8 mouse cellular contexts compared by ENCODE assay signal in genomic region chr2:134786856-134787250, GRCm38 (mm10). TPM values are rescaled to one million over a fixed set of nuclear protein-coding genes. Genes with fewer than 3 reads are reported as not detected.
DNase-seq lines count a peak whose midpoint lies in the region; ATAC-seq and TF ChIP-seq lines count a peak whose summit lies in the region.

No protein-coding gene starts in this region.

- intact Hi-C loops in heart, postnatal 25 days (cut with DNase I), result loop anchor here (2.0 to 10.0 kb wide), 6 partner anchors 50 to 475 kb away; no protein-coding TSS in a partner anchor

- H3K9ac ChIP-seq in heart, embryonic 11.5 days (ENCODE audit: low read depth, low read length), result no peak overlapping the region; the same call in 1 of the 2 replicates
- peak overlapping the region; percentile 54 for H3K9ac ChIP-seq in ES-Bruce4 (ENCODE audit: low read depth, poor library complexity, severe bottlenecking)
- peak overlapping the region; percentile 62; the same call in 1 of the 2 replicates for H3K9ac ChIP-seq in embryonic facial prominence, embryonic 15.5 days
- peak overlapping the region; percentile 82 for H3K9ac ChIP-seq in limb, embryonic 14.5 days (ENCODE audit: low read depth, low read length, severe bottlenecking)
- H3K9ac ChIP-seq in stomach, embryonic 15.5 days, result peak overlapping the region; percentile 80; the same call in 1 of the 2 replicates

- H3K27me3 ChIP-seq in heart, embryonic 11.5 days (ENCODE audit: control insufficient read depth, insufficient read depth, low read length), result no peaks in the 10 kb centered on the region
- H3K27me3 ChIP-seq in ES-Bruce4 (ENCODE audit: control insufficient read depth, insufficient read depth, low read length, poor library complexity, severe bottlenecking), result peaks cover 5% of the 10 kb centered on the region
- no peaks in the 10 kb centered on the region; the same call in 1 of the 2 replicates for H3K27me3 ChIP-seq in embryonic facial prominence, embryonic 15.5 days
- no peaks in the 10 kb centered on the region for H3K27me3 ChIP-seq in limb, embryonic 14.5 days (ENCODE audit: control insufficient read depth, insufficient read depth, low read length)
- H3K27me3 ChIP-seq in stomach, embryonic 15.5 days (replicated peaks), result no peaks in the 10 kb centered on the region
- H3K27me3 ChIP-seq in thymus, adult 2 months (ENCODE audit: control insufficient read depth, insufficient read depth, low read length), result no peaks in the 10 kb centered on the region

- no peaks in the 10 kb centered on the region for H3K36me3 ChIP-seq in heart, embryonic 11.5 days (ENCODE audit: control insufficient read depth, insufficient read depth, low read length)
- no peaks in the 10 kb centered on the region for H3K36me3 ChIP-seq in ES-Bruce4 (ENCODE audit: control insufficient read depth, insufficient read depth, low read length, poor library complexity, severe bottlenecking)
- H3K36me3 ChIP-seq in embryonic facial prominence, embryonic 15.5 days, result no peaks in the 10 kb centered on the region
- no peaks in the 10 kb centered on the region for H3K36me3 ChIP-seq in limb, embryonic 14.5 days (ENCODE audit: control insufficient read depth, insufficient read depth, low read length)
- no peaks in the 10 kb centered on the region for H3K36me3 ChIP-seq in stomach, embryonic 15.5 days
- no peaks in the 10 kb centered on the region for H3K36me3 ChIP-seq in thymus, adult 2 months (ENCODE audit: control insufficient read depth, insufficient read depth, low read length)

- no peaks in the 10 kb centered on the region for H3K4me1 ChIP-seq in heart, embryonic 11.5 days (ENCODE audit: control insufficient read depth, insufficient read depth, low read length)
- no peaks in the 10 kb centered on the region for H3K4me1 ChIP-seq in ES-Bruce4 (ENCODE audit: control insufficient read depth, insufficient read depth, low read length)
- H3K4me1 ChIP-seq in embryonic facial prominence, embryonic 15.5 days, result peaks cover 12% of the 10 kb centered on the region; the same call in 1 of the 2 replicates
- peaks cover 11% of the 10 kb centered on the region; the same call in 1 of the 2 replicates for H3K4me1 ChIP-seq in limb, embryonic 14.5 days (ENCODE audit: control insufficient read depth, insufficient read depth, low read length)
- H3K4me1 ChIP-seq in stomach, embryonic 15.5 days, result 0 out of 2 replicates have a peak, but pooled peaks cover 7% of the 10 kb centered on the region
- H3K4me1 ChIP-seq in thymus, adult 2 months (replicated peaks; ENCODE audit: control insufficient read depth, insufficient read depth, low read length), result no peaks in the 10 kb centered on the region

- TF ChIP-seq CTCF in ES-Bruce4 (IDR thresholded peaks at IDR 0.05; ENCODE audit: low read depth, low read length), result no peak
- no peak for TF ChIP-seq CTCF in thymus, adult 2 months (IDR thresholded peaks at IDR 0.05; ENCODE audit: borderline replicate concordance, control insufficient read depth, extremely low read depth, insufficient read depth, low read length, poor library complexity)

- H3K27ac ChIP-seq in heart, embryonic 11.5 days (ENCODE audit: low read depth, low read length), result no peak overlapping the region
- H3K27ac ChIP-seq in ES-Bruce4 (ENCODE audit: insufficient read depth, low read length), result no peak overlapping the region
- no peak overlapping the region for H3K27ac ChIP-seq in embryonic facial prominence, embryonic 15.5 days (replicated peaks)
- no peak overlapping the region for H3K27ac ChIP-seq in limb, embryonic 14.5 days (replicated peaks; ENCODE audit: low read depth, low read length)
- no peak overlapping the region for H3K27ac ChIP-seq in stomach, embryonic 15.5 days
- H3K27ac ChIP-seq in thymus, adult 2 months (ENCODE audit: control insufficient read depth, insufficient read depth, low read length), result no peak overlapping the region

- no peak for ATAC-seq in heart, embryonic 11.5 days (replicated peaks; ENCODE audit: insufficient number of reproducible peaks, low FRiP score, low TSS enrichment)
- ATAC-seq in embryonic facial prominence, embryonic 15.5 days (ENCODE audit: insufficient number of reproducible peaks, low FRiP score, low TSS enrichment, low read depth), result no peak
- no peak for ATAC-seq in limb, embryonic 14.5 days (ENCODE audit: low FRiP score, low read depth)
- no peak for ATAC-seq in stomach, embryonic 15.5 days (ENCODE audit: insufficient read depth, low FRiP score, low read depth)

- TF ChIP-seq EP300 in ES-Bruce4 (IDR thresholded peaks at IDR 0.05; ENCODE audit: insufficient read depth, low read depth, low read length), result no peak

- peak overlapping the region; percentile 61 for H3K4me3 ChIP-seq in heart, embryonic 11.5 days (ENCODE audit: low read depth, low read length)
- peak overlapping the region; percentile 86 for H3K4me3 ChIP-seq in ES-Bruce4 (ENCODE audit: low read depth, low read length)
- peak overlapping the region; percentile 68 for H3K4me3 ChIP-seq in embryonic facial prominence, embryonic 15.5 days (replicated peaks)
- H3K4me3 ChIP-seq in limb, embryonic 14.5 days (replicated peaks; ENCODE audit: low read length), result peak overlapping the region; percentile 75
- peak overlapping the region; percentile 83 for H3K4me3 ChIP-seq in stomach, embryonic 15.5 days (replicated peaks)
- H3K4me3 ChIP-seq in thymus, adult 2 months (ENCODE audit: control insufficient read depth, insufficient read depth, low read length), result no peak overlapping the region

- no peak for TF ChIP-seq POLR2A in ES-Bruce4 (IDR thresholded peaks at IDR 0.05; ENCODE audit: insufficient read depth, low read length)
- no peak for TF ChIP-seq POLR2A in limb, embryonic 14.5 days (IDR thresholded peaks at IDR 0.05; ENCODE audit: borderline replicate concordance, extremely low read depth, insufficient read depth, insufficient read length)
- TF ChIP-seq POLR2A in thymus, adult 2 months (IDR thresholded peaks at IDR 0.05; ENCODE audit: control insufficient read depth, extremely low read depth, insufficient read depth, low read length, poor library complexity), result no peak

- H3K4me2 ChIP-seq in heart, embryonic 11.5 days, result peak overlapping the region; percentile 94
- peak overlapping the region; percentile 92 for H3K4me2 ChIP-seq in embryonic facial prominence, embryonic 15.5 days (replicated peaks)
- H3K4me2 ChIP-seq in limb, embryonic 14.5 days (replicated peaks; ENCODE audit: low read depth, low read length, severe bottlenecking), result peak overlapping the region; percentile 96
- H3K4me2 ChIP-seq in stomach, embryonic 15.5 days, result peak overlapping the region; percentile 92

- DNase-seq in heart, postnatal 25 days (ENCODE audit: low spot score), result no peak
- no peak for DNase-seq in limb, embryonic 14.5 days (ENCODE audit: low spot score)
- no peak for DNase-seq in spleen, adult 12 weeks (ENCODE audit: low spot score)
- no peak for DNase-seq in thymus, adult 2 months

- H3K9me3 ChIP-seq in heart, embryonic 11.5 days (replicated peaks; ENCODE audit: control insufficient read depth, low read length), result no peaks in the 10 kb centered on the region
- no peaks in the 10 kb centered on the region for H3K9me3 ChIP-seq in ES-Bruce4 (replicated peaks; ENCODE audit: control insufficient read depth, insufficient read depth, low read length, poor library complexity, severe bottlenecking)
- no peaks in the 10 kb centered on the region for H3K9me3 ChIP-seq in embryonic facial prominence, embryonic 15.5 days (replicated peaks)
- no peaks in the 10 kb centered on the region for H3K9me3 ChIP-seq in limb, embryonic 14.5 days (ENCODE audit: control insufficient read depth, low read length)
- H3K9me3 ChIP-seq in stomach, embryonic 15.5 days, result no peaks in the 10 kb centered on the region

- WGBS in heart, embryonic 11.5 days (ENCODE audit: insufficient replicate concordance), result 14% methylated on average over 6 of the region's 6 CpGs
- WGBS in embryonic facial prominence, embryonic 15.5 days, result 9% methylated on average over 6 of the region's 6 CpGs
- WGBS in limb, embryonic 14.5 days, result 10% methylated on average over 6 of the region's 6 CpGs
- 6% methylated on average over 6 of the region's 6 CpGs for WGBS in stomach, embryonic 15.5 days
- WGBS in thymus, adult 2 months, result 19% methylated on average over 6 of the region's 6 CpGs

RNA-seq across cellular contexts. Expression of gene Plcb1, which starts 1.0 kb away (rescaled TPM):
- polyA plus RNA-seq in heart, embryonic 11.5 days (2014; fragmentation: Nextera tagmentation; extraction: Ambion mirVana), result 7.2 and 9.6 TPM in 2 replicates
- 1 to 10 TPM; 3.7 to 4.4 TPM for total RNA-seq in heart, postnatal 25 days (2021)
- polyA plus RNA-seq in ES-Bruce4 (2011; ENCODE audit: insufficient read depth, insufficient read length, low read depth, missing spikeins), result 0.19 and 0.21 TPM in 2 replicates
- 10.7 and 11.1 TPM in 2 replicates for polyA plus RNA-seq in embryonic facial prominence, embryonic 15.5 days (2015; fragmentation: Nextera tagmentation; extraction: Ambion mirVana)
- polyA plus RNA-seq in limb, embryonic 14.5 days (2012; rRNA removed), result 2.9 TPM in 2 replicates
- polyA plus RNA-seq in limb, embryonic 14.5 days (2014; fragmentation: Nextera tagmentation; extraction: Ambion mirVana), result 12.8 and 13.9 TPM in 2 replicates
- polyA plus RNA-seq in stomach, embryonic 15.5 days (2015; fragmentation: Nextera tagmentation; extraction: Ambion mirVana), result 15.9 and 16.4 TPM in 2 replicates
- 0.29 and 0.32 TPM in 2 replicates for polyA plus RNA-seq in thymus, adult 2 months (2012; rRNA removed)
